Mouse (Mus musculus): ENCODE data around the gene Lmtk3. TPM values are rescaled to one million over a fixed set of nuclear protein-coding genes. Genes with fewer than 3 reads are reported as not detected.

Lmtk3 gene
- total and polyA plus RNA-seq, 2 experiments from 2014 or later, result 12.5 to 144 TPM

GRCm38 (mm10) chr7:45853089-45853488 is 69.6 kb downstream of the Lmtk3 start:
- ATAC-seq, result no peak
- no peak for DNase-seq
- H3K4me1 ChIP-seq (ENCODE audit: insufficient read depth), result peaks cover 5% of the 10 kb centered on the region; the same call in 1 of the 2 replicates
- no peaks in the 10 kb centered on the region for H3K9me3 ChIP-seq (ENCODE audit: low read length)
- H3K9ac ChIP-seq, result no peak overlapping the region
- H3K27ac ChIP-seq (ENCODE audit: low read depth, low read length), result no peak overlapping the region
- no peak overlapping the region for H3K4me3 ChIP-seq (ENCODE audit: low read depth, low read length)
- no peak for TF ChIP-seq CTCF (IDR thresholded peaks at IDR 0.05; ENCODE audit: low read depth)
- no peak overlapping the region for H3K4me2 ChIP-seq (ENCODE audit: low read depth)
- no peaks in the 10 kb centered on the region; the same call in none of the 2 replicates for H3K27me3 ChIP-seq (ENCODE audit: insufficient read depth, low read length)
- no peaks in the 10 kb centered on the region; the same call in 1 of the 2 replicates for H3K36me3 ChIP-seq (ENCODE audit: insufficient read depth)
- WGBS, result 79% methylated on average over 12 of the region's 12 CpGs

Other genes with a start within 250 kb of the Lmtk3 start
- not detected in 2 replicates for gene Hsd17b14, start 228.8 kb upstream of the Lmtk3 start, total RNA-seq (2014; rRNA removed)
- 0.13 and 0.63 TPM in 2 replicates for gene Hsd17b14, start 228.8 kb upstream of the Lmtk3 start, polyA plus RNA-seq (2015; fragmentation: Nextera tagmentation; extraction: Ambion mirVana)
- gene Bcat2, start 213.6 kb upstream of the Lmtk3 start, total RNA-seq (2014; rRNA removed), result 13.7 and 14.2 TPM in 2 replicates
- 17.7 and 20.2 TPM in 2 replicates for gene Bcat2, start 213.6 kb upstream of the Lmtk3 start, polyA plus RNA-seq (2015; fragmentation: Nextera tagmentation; extraction: Ambion mirVana)
- not detected in 2 replicates for gene Fgf21, start 168.2 kb upstream of the Lmtk3 start, total RNA-seq (2014; rRNA removed)
- gene Fgf21, start 168.2 kb upstream of the Lmtk3 start, polyA plus RNA-seq (2015; fragmentation: Nextera tagmentation; extraction: Ambion mirVana), result not detected in 2 replicates
- gene Fut1, start 166.4 kb upstream of the Lmtk3 start, total RNA-seq (2014; rRNA removed), result 0.08 and 0.29 TPM in 2 replicates
- not detected in 2 replicates for gene Fut1, start 166.4 kb upstream of the Lmtk3 start, polyA plus RNA-seq (2015; fragmentation: Nextera tagmentation; extraction: Ambion mirVana)
- gene Izumo1, start 161.9 kb upstream of the Lmtk3 start, total RNA-seq (2014; rRNA removed), result 0.08 and 0.14 TPM in 2 replicates
- not detected in 2 replicates for gene Izumo1, start 161.9 kb upstream of the Lmtk3 start, polyA plus RNA-seq (2015; fragmentation: Nextera tagmentation; extraction: Ambion mirVana)
- gene Rasip1, start 156.2 kb upstream of the Lmtk3 start, total RNA-seq (2014; rRNA removed), result 26.5 and 37.4 TPM in 2 replicates
- 22.8 and 27.2 TPM in 2 replicates for gene Rasip1, start 156.2 kb upstream of the Lmtk3 start, polyA plus RNA-seq (2015; fragmentation: Nextera tagmentation; extraction: Ambion mirVana)
- gene Mamstr, start 143.8 kb upstream of the Lmtk3 start, total RNA-seq (2014; rRNA removed), result 2.2 and 2.8 TPM in 2 replicates
- 2.6 TPM in 2 replicates for gene Mamstr, start 143.8 kb upstream of the Lmtk3 start, polyA plus RNA-seq (2015; fragmentation: Nextera tagmentation; extraction: Ambion mirVana)
- gene Fut2, start 117.3 kb upstream of the Lmtk3 start, total RNA-seq (2014; rRNA removed), result 0.15 TPM in 1 of 2 replicates, not detected in the other
- 0.06 and 0.13 TPM in 2 replicates for gene Fut2, start 117.3 kb upstream of the Lmtk3 start, polyA plus RNA-seq (2015; fragmentation: Nextera tagmentation; extraction: Ambion mirVana)
- gene Ntn5, start 99.7 kb upstream of the Lmtk3 start, total RNA-seq (2014; rRNA removed), result 0.23 and 0.33 TPM in 2 replicates
- 0.47 and 0.79 TPM in 2 replicates for gene Ntn5, start 99.7 kb upstream of the Lmtk3 start, polyA plus RNA-seq (2015; fragmentation: Nextera tagmentation; extraction: Ambion mirVana)
- 0.52 and 0.62 TPM in 2 replicates for gene Sec1, start 89.3 kb upstream of the Lmtk3 start, total RNA-seq (2014; rRNA removed)
- 0.18 and 0.34 TPM in 2 replicates for gene Sec1, start 89.3 kb upstream of the Lmtk3 start, polyA plus RNA-seq (2015; fragmentation: Nextera tagmentation; extraction: Ambion mirVana)
- gene Car11, start 83.9 kb upstream of the Lmtk3 start, total RNA-seq (2014; rRNA removed), result 104 and 122 TPM in 2 replicates
- gene Car11, start 83.9 kb upstream of the Lmtk3 start, polyA plus RNA-seq (2015; fragmentation: Nextera tagmentation; extraction: Ambion mirVana), result 92.1 and 102 TPM in 2 replicates
- gene Dbp, start 78.7 kb upstream of the Lmtk3 start, total RNA-seq (2014; rRNA removed), result 9.0 and 11.7 TPM in 2 replicates
- gene Dbp, start 78.7 kb upstream of the Lmtk3 start, polyA plus RNA-seq (2015; fragmentation: Nextera tagmentation; extraction: Ambion mirVana), result 6.4 and 6.6 TPM in 2 replicates
- gene Rpl18, start 68.3 kb upstream of the Lmtk3 start, total RNA-seq (2014; rRNA removed), result 891 and 1,057 TPM in 2 replicates
- gene Rpl18, start 68.3 kb upstream of the Lmtk3 start, polyA plus RNA-seq (2015; fragmentation: Nextera tagmentation; extraction: Ambion mirVana), result 517 and 655 TPM in 2 replicates
- gene Sphk2, start 65.7 kb upstream of the Lmtk3 start, total RNA-seq (2014; rRNA removed), result 19.6 and 21.5 TPM in 2 replicates
- 16.5 and 18.7 TPM in 2 replicates for gene Sphk2, start 65.7 kb upstream of the Lmtk3 start, polyA plus RNA-seq (2015; fragmentation: Nextera tagmentation; extraction: Ambion mirVana)
- 0.31 and 0.33 TPM in 2 replicates for gene Fam83e, start 62.5 kb upstream of the Lmtk3 start, total RNA-seq (2014; rRNA removed)
- 0.09 TPM in 1 of 2 replicates, not detected in the other for gene Fam83e, start 62.5 kb upstream of the Lmtk3 start, polyA plus RNA-seq (2015; fragmentation: Nextera tagmentation; extraction: Ambion mirVana)
- gene Spaca4, start 57.9 kb upstream of the Lmtk3 start, total RNA-seq (2014; rRNA removed), result not detected in 2 replicates
- not detected in 2 replicates for gene Spaca4, start 57.9 kb upstream of the Lmtk3 start, polyA plus RNA-seq (2015; fragmentation: Nextera tagmentation; extraction: Ambion mirVana)
- gene Sult2b1, start 931 bp downstream of the Lmtk3 start, total RNA-seq (2014; rRNA removed), result 6.5 and 8.9 TPM in 2 replicates
- 9.6 and 10.0 TPM in 2 replicates for gene Sult2b1, start 931 bp downstream of the Lmtk3 start, polyA plus RNA-seq (2015; fragmentation: Nextera tagmentation; extraction: Ambion mirVana)
- 253 and 270 TPM in 2 replicates for gene Cyth2, start 30.8 kb downstream of the Lmtk3 start, total RNA-seq (2014; rRNA removed)
- gene Cyth2, start 30.8 kb downstream of the Lmtk3 start, polyA plus RNA-seq (2015; fragmentation: Nextera tagmentation; extraction: Ambion mirVana), result 282 and 317 TPM in 2 replicates
- 0.54 and 1.00 TPM in 2 replicates for gene Kcnj14, start 41.0 kb downstream of the Lmtk3 start, total RNA-seq (2014; rRNA removed)
- gene Kcnj14, start 41.0 kb downstream of the Lmtk3 start, polyA plus RNA-seq (2015; fragmentation: Nextera tagmentation; extraction: Ambion mirVana), result 0.48 and 1.1 TPM in 2 replicates
- 39.3 and 41.8 TPM in 2 replicates for gene Grwd1, start 47.2 kb downstream of the Lmtk3 start, total RNA-seq (2014; rRNA removed)
- 55.9 and 60.7 TPM in 2 replicates for gene Grwd1, start 47.2 kb downstream of the Lmtk3 start, polyA plus RNA-seq (2015; fragmentation: Nextera tagmentation; extraction: Ambion mirVana)
- gene Kdelr1, start 89.0 kb downstream of the Lmtk3 start, total RNA-seq (2014; rRNA removed), result 129 TPM in 2 replicates
- gene Kdelr1, start 89.0 kb downstream of the Lmtk3 start, polyA plus RNA-seq (2015; fragmentation: Nextera tagmentation; extraction: Ambion mirVana), result 45.8 and 49.6 TPM in 2 replicates
- 9.0 and 12.9 TPM in 2 replicates for gene Grin2d, start 94.6 kb downstream of the Lmtk3 start, total RNA-seq (2014; rRNA removed)
- gene Grin2d, start 94.6 kb downstream of the Lmtk3 start, polyA plus RNA-seq (2015; fragmentation: Nextera tagmentation; extraction: Ambion mirVana), result 1.9 and 3.4 TPM in 2 replicates
- gene Syngr4, start 113.0 kb downstream of the Lmtk3 start, total RNA-seq (2014; rRNA removed), result 0.31 TPM in 1 of 2 replicates, not detected in the other
- 0.40 TPM in 2 replicates for gene Syngr4, start 113.0 kb downstream of the Lmtk3 start, polyA plus RNA-seq (2015; fragmentation: Nextera tagmentation; extraction: Ambion mirVana)
- 22.1 and 29.7 TPM in 2 replicates for gene Tmem143, start 113.2 kb downstream of the Lmtk3 start, total RNA-seq (2014; rRNA removed)
- gene Tmem143, start 113.2 kb downstream of the Lmtk3 start, polyA plus RNA-seq (2015; fragmentation: Nextera tagmentation; extraction: Ambion mirVana), result 4.9 and 5.7 TPM in 2 replicates
- 10.0 and 22.7 TPM in 2 replicates for gene Emp3, start 137.7 kb downstream of the Lmtk3 start, total RNA-seq (2014; rRNA removed)
- gene Emp3, start 137.7 kb downstream of the Lmtk3 start, polyA plus RNA-seq (2015; fragmentation: Nextera tagmentation; extraction: Ambion mirVana), result 24.9 and 33.7 TPM in 2 replicates
- 4.3 and 5.8 TPM in 2 replicates for gene Ccdc114, start 140.3 kb downstream of the Lmtk3 start, total RNA-seq (2014; rRNA removed)
- gene Ccdc114, start 140.3 kb downstream of the Lmtk3 start, polyA plus RNA-seq (2015; fragmentation: Nextera tagmentation; extraction: Ambion mirVana), result 3.1 and 5.1 TPM in 2 replicates
- gene Abcc6, start 246.6 kb downstream of the Lmtk3 start, total RNA-seq (2014; rRNA removed), result 0.54 and 0.62 TPM in 2 replicates
- 0.11 and 0.34 TPM in 2 replicates for gene Abcc6, start 246.6 kb downstream of the Lmtk3 start, polyA plus RNA-seq (2015; fragmentation: Nextera tagmentation; extraction: Ambion mirVana)
- 40.5 and 41.1 TPM in 2 replicates for gene Nomo1, start 250.0 kb downstream of the Lmtk3 start, total RNA-seq (2014; rRNA removed)
- gene Nomo1, start 250.0 kb downstream of the Lmtk3 start, polyA plus RNA-seq (2015; fragmentation: Nextera tagmentation; extraction: Ambion mirVana), result 27.3 and 32.9 TPM in 2 replicates

All from forebrain, postnatal 0 days (tissue).